Mouse (Mus musculus) C2C12 (cell line): ENCODE data around the gene Reck.

Source experiments
- CEBPB ChIP-seq: IDR thresholded peaks from one replicate; pipeline ENCODE4 v1.6.1; 2011; ENCODE audit warnings: low read depth, mild to moderate bottlenecking, control low read depth, moderate library complexity
- CTCF ChIP-seq: IDR thresholded peaks from one replicate; pipeline ENCODE4 v1.5.1; 2011; ENCODE audit not compliant: control insufficient read depth, insufficient read depth, insufficient read length
- FOSL1 ChIP-seq: IDR thresholded peaks from one replicate; pipeline ENCODE4 v1.8.0; 2011; ENCODE audit warnings: mild to moderate bottlenecking, low read length; ENCODE audit not compliant: poor library complexity, insufficient read depth, severe bottlenecking
- USF1 ChIP-seq: IDR thresholded peaks from one replicate; pipeline ENCODE4 v1.6.1; 2011; ENCODE audit warnings: low read depth, mild to moderate bottlenecking, control low read depth, moderate library complexity

DNA sequence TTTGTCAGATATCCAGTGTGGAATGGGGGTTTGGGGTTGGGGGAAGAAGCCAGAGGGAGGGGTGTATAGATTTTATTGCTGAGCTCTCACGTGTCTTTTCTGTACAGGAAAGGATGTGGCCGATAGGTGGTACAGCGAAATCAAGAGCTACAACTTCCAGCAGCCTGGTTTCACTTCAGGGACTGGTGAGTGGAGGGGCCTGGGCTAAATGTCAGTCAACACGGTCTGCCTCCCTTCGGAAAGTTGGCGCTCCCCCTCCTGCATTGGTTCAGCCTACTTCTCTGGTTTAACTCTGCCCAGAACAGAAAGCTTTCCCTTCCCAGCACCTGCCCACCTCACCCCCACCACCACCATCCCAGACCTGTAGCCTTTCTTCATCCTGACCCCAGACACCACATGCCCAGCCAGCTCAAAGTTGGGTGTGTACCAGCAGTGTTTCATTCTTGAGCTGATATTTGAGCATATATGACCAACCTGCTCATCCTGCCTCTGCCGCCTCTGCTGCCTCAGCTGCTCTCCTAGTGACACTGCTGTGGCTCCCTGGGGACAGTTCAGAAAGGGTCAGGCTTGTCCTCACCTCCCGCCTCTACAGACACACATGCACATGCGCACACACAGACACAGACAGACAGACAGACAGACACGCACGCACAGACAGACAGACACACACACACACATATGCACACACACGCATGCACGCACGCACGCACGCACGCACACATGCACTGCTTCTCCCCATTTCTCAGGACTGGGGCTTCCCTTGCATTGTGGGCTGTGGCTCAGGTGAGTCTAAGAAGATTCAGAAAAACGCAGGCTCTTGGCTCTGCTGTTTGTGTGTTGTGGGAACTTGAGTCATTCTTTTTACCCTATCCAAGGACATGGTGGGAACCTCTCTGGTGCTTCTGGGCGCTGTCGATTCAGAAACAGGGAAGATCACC, 95.3 kb downstream of the Reck start:
- TF ChIP-seq CTCF (no peak), CEBPB (no peak), FOSL1 (no peak), USF1 (no peak)
